Comparison of ENCODE assay signal across 11 mouse cellular contexts in the genomic region with DNA sequence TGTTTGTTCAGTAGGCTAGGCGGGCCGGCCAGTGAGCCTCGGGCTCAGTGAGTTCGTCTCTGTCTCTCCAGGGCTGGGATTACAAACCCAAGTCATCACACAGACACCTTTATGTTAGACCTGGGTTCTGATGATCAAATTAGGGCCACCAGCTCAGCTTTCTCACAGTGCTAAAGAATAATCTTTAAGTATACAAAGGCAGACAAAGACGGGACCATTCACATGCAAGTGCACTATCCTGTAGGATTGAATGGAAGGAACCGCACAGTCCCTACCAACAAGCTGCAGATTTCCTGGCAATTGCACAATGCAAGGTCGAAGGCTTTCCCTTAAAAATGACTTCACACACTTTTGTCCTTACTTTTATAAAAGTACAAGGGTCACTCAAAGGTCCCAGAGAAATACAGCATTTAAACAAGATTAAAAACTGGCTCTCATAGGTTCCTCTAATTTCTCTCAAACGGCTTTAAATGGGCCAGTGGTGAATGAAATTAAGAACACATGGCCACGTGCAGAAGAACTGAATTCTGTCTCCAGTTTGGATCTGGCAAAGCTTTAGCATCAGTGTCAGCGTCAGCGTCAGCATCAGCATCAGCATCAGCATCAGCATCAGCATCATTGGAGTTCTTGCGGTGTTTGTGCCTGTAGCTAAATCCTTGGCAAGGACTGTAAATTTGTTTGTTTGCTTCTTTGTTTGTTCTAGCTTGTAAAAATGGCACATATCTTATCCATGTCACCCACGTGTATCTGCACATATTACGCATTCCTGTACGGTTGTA.
DNase-seq lines count a peak whose midpoint lies in the region; ATAC-seq and TF ChIP-seq lines count a peak whose summit lies in the region.
"Had no signal": no experiment of that assay in that cellular context is flagged by ENCODE, and none has a peak within 500 bp of the region (broad histone marks: within the 10 kb centered on the region; RNA-seq: fewer than 3 reads in every experiment).

No protein-coding gene starts in this region.

- peak overlapping the region; percentile 52 for H3K4me2 ChIP-seq in lung, embryonic 16.5 days (ENCODE audit: low read depth, low read length)
- peak overlapping the region; percentile 44 for H3K4me2 ChIP-seq in hindbrain, postnatal 0 days (ENCODE audit: low read depth, low read length)
- H3K4me2 ChIP-seq in neural tube, embryonic 14.5 days (ENCODE audit: low read depth, low read length), result peak overlapping the region; percentile 37

- peak overlapping the region; percentile 29 for H3K4me3 ChIP-seq in lung, embryonic 16.5 days (ENCODE audit: low read length)
- H3K4me3 ChIP-seq in hindbrain, postnatal 0 days (ENCODE audit: low read length), result 0 out of 2 replicates have a peak overlapping the region, but pooled peaks have one; percentile 1
- 0 out of 2 replicates have a peak overlapping the region, but pooled peaks have one; percentile 0 for H3K4me3 ChIP-seq in neural tube, embryonic 14.5 days (ENCODE audit: low read depth, low read length)

- no peak overlapping the region for H3K27ac ChIP-seq in lung, embryonic 16.5 days (ENCODE audit: low read length)
- H3K27ac ChIP-seq in hindbrain, postnatal 0 days, result peak overlapping the region; percentile 81
- H3K27ac ChIP-seq in neural tube, embryonic 14.5 days (ENCODE audit: low read depth, low read length), result no peak overlapping the region

- H3K36me3 ChIP-seq in lung, embryonic 16.5 days (ENCODE audit: control insufficient read depth, insufficient read depth, low read length), result no peaks in the 10 kb centered on the region
- no peaks in the 10 kb centered on the region for H3K36me3 ChIP-seq in hindbrain, postnatal 0 days (ENCODE audit: insufficient read depth, low read length)
- H3K36me3 ChIP-seq in neural tube, embryonic 14.5 days (ENCODE audit: control insufficient read depth, insufficient read depth, low read length), result no peaks in the 10 kb centered on the region

- peak; percentile 45 for DNase-seq in heart, adult 11 months
- no peak for DNase-seq in heart, postnatal 36 days
- no peak for DNase-seq in lung, adult 18-20 months
- no peak for DNase-seq in hindbrain, postnatal 0 days (ENCODE audit: low spot score)
- no peak for DNase-seq in thymus, postnatal 36 days
- DNase-seq in right cerebral cortex, postnatal 25 days, result no peak
- DNase-seq: kidney, adult 9 months; lung, adult 2 months had no signal

- H3K4me1 ChIP-seq in lung, embryonic 16.5 days (replicated peaks; ENCODE audit: control insufficient read depth, insufficient read depth, low read length), result no peaks in the 10 kb centered on the region
- peaks cover 6% of the 10 kb centered on the region; the same call in 1 of the 2 replicates for H3K4me1 ChIP-seq in hindbrain, postnatal 0 days (ENCODE audit: insufficient read depth, low read length)
- peaks cover 18% of the 10 kb centered on the region; the same call in 1 of the 2 replicates for H3K4me1 ChIP-seq in neural tube, embryonic 14.5 days (ENCODE audit: control insufficient read depth, insufficient read depth, low read length)

- WGBS in lung, embryonic 16.5 days, result 33% methylated on average over 15 of the region's 15 CpGs
- WGBS in hindbrain, postnatal 0 days, result 25% methylated on average over 15 of the region's 15 CpGs
- 28% methylated on average over 15 of the region's 15 CpGs for WGBS in neural tube, embryonic 14.5 days

- no peaks in the 10 kb centered on the region for H3K9me3 ChIP-seq in lung, embryonic 16.5 days (ENCODE audit: control insufficient read depth, low read length)
- H3K9me3 ChIP-seq in hindbrain, postnatal 0 days (ENCODE audit: low read length), result no peaks in the 10 kb centered on the region
- H3K9me3 ChIP-seq in neural tube, embryonic 14.5 days (ENCODE audit: control insufficient read depth, low read length), result no peaks in the 10 kb centered on the region

- H3K9ac ChIP-seq in lung, embryonic 16.5 days (ENCODE audit: low read length), result no peak overlapping the region
- H3K9ac ChIP-seq in hindbrain, postnatal 0 days (replicated peaks; ENCODE audit: low read length), result 0 out of 2 replicates have a peak overlapping the region, but pooled peaks have one; percentile 34
- no peak overlapping the region for H3K9ac ChIP-seq in neural tube, embryonic 14.5 days (replicated peaks; ENCODE audit: low read depth, low read length)

- H3K27me3 ChIP-seq in lung, embryonic 16.5 days (ENCODE audit: control insufficient read depth, insufficient read depth, low read depth, low read length), result peaks cover 23% of the 10 kb centered on the region; the same call in 1 of the 2 replicates
- H3K27me3 ChIP-seq in hindbrain, postnatal 0 days (ENCODE audit: insufficient read depth, low read length), result no peaks in the 10 kb centered on the region
- no peaks in the 10 kb centered on the region for H3K27me3 ChIP-seq in neural tube, embryonic 14.5 days (ENCODE audit: control insufficient read depth, insufficient read depth, low read length)

- no peak for ATAC-seq in lung, embryonic 16.5 days (ENCODE audit: low read depth)
- ATAC-seq in hindbrain, postnatal 0 days, result peak; percentile 54
- ATAC-seq in neural tube, embryonic 14.5 days (ENCODE audit: low read depth), result no peak
- ATAC-seq: activated CD4-positive, CD25-positive, alpha-beta regulatory T cell, adult 4 months had no signal

- intact Hi-C loops in heart, postnatal 36 days (cut with DNase I), result no loop called here

- TF ChIP-seq CTCF in hindbrain, postnatal 0 days (IDR thresholded peaks at IDR 0.05; ENCODE audit: low read depth), result no peak
